Mouse (Mus musculus) Patski (cell line): ENCODE measurements around the gene Chil1. TPM values are rescaled to one million over a fixed set of nuclear protein-coding genes. Genes with fewer than 3 reads are reported as not detected.

Source experiments
- ATAC-seq: fragments of 100-300 bp; one replicate; pipeline ENCODE4 v1.8.0; 2021
- CTCF ChIA-PET: fragments of 350-600 bp; sonication (Branson Sonifier 250); formaldehyde crosslinking; loops from one replicate; lab custom pipeline; 2022; ENCODE audit warnings: inconsistent platforms; lab: Charles Lee
- POLR2A ChIA-PET: fragments of 350-600 bp; sonication (Branson Sonifier 250); formaldehyde crosslinking; loops from one replicate; lab custom pipeline; 2022; ENCODE audit warnings: antibody characterized with exemption, inconsistent platforms; lab: Charles Lee
- DNase-seq: peaks from one replicate; pipeline ENCODE4 v3.0.0-alpha.2; 2011; ENCODE audit warnings: low read depth, low spot score
- H3K27me3 ChIP-seq: fragments of 371-371 bp; one replicate; pipeline ENCODE4 v1.5.1; 2021
- CTCF ChIP-seq: fragments of 100-300 bp; IDR thresholded peaks from one replicate; pipeline ENCODE4 v1.5.1; 2021
- in situ Hi-C: fragments of 300-500 bp; cut with MboI; formaldehyde crosslinking; loops from 3 replicates; pipeline ENCODE4 v1.11.1; 2018; ENCODE audit warnings: low pct_unique_long_range_greater_than_20kb, mixed read lengths
- polyA plus RNA-seq: library from polyadenylated mRNA; unstranded; gene quantifications from one replicate; pipeline ENCODE4 v1.2.3, GENCODE M21; 2021

Gene Chil1
- polyA plus RNA-seq, 1 experiment from 2014 or later, result 1.6 TPM

GRCm38 (mm10) chr1:134152626-134153590 is 29.1 kb upstream of the Chil1 start:
- ChIA-PET POLR2A (no interaction called here), CTCF (interaction anchor here (1.1 to 2.1 kb wide), 2 partner anchors 141 to 178 kb away, joined by 3 to 14 read pairs; no protein-coding TSS in a partner anchor)
- in situ Hi-C loops, result loop anchor here (5.0 to 10.0 kb wide), 3 partner anchors 52 to 169 kb away; no protein-coding TSS in a partner anchor

GRCm38 (mm10) chr1:134154121-134154520 is 27.9 kb upstream of the Chil1 start:
- no peak for TF ChIP-seq CTCF
- ATAC-seq (no peak), DNase-seq (no peak)
- ChIA-PET POLR2A (no interaction called here), CTCF (interaction anchor here (1.3 to 1.5 kb wide), 3 partner anchors 8 to 90 kb away, joined by 3 to 5 read pairs (median 3); partner anchors contain the start of gene Chit1)
- no peaks in the 10 kb centered on the region for H3K27me3 ChIP-seq
- in situ Hi-C loops, result loop anchor here (5.0 to 10.0 kb wide), 3 partner anchors 51 to 168 kb away; no protein-coding TSS in a partner anchor

More at GRCm38 (mm10) chr1:134152626-134153590, 29.1 kb upstream of the Chil1 start:
- no peak for ATAC-seq
- TF ChIP-seq CTCF, result no peak
- H3K27me3 ChIP-seq, result no peaks in the 10 kb centered on the region
- no peak for DNase-seq

GRCm38 (mm10) chr1:134154655-134155054 is 27.3 kb upstream of the Chil1 start:
- H3K27me3 ChIP-seq, result no peaks in the 10 kb centered on the region
- no peak for ATAC-seq
- in situ Hi-C loops, result loop anchor here (5.0 to 10.0 kb wide), 3 partner anchors 50 to 168 kb away; no protein-coding TSS in a partner anchor
- POLR2A ChIA-PET, result no interaction called here
- CTCF ChIA-PET, result interaction anchor here (1.3 to 1.5 kb wide), 3 partner anchors 8 to 90 kb away, joined by 3 to 5 read pairs (median 3); partner anchors contain the start of gene Chit1
- TF ChIP-seq CTCF, result peak; percentile 61
- DNase-seq, result no peak

GRCm38 (mm10) chr1:134160404-134160803 is 21.6 kb upstream of the Chil1 start:
- ChIA-PET CTCF (interaction anchor here (1.3 kb wide), 1 partner anchor 14 kb away, joined by 3 read pairs; no protein-coding TSS in a partner anchor), POLR2A (interaction anchor here (0.6 to 0.9 kb wide), 2 partner anchors 15 to 545 kb away, joined by 4 to 5 read pairs; no protein-coding TSS in a partner anchor)
- ATAC-seq (no peak), DNase-seq (no peak)
- in situ Hi-C loops, result no loop called here
- no peak for TF ChIP-seq CTCF
- H3K27me3 ChIP-seq, result no peaks in the 10 kb centered on the region

- in situ Hi-C loops, result no loop called here
- H3K27me3 ChIP-seq, result no peaks in the 10 kb centered on the region
- DNase-seq (no peak), ATAC-seq (no peak)
- ChIA-PET POLR2A (no interaction called here), CTCF (no interaction called here)
- TF ChIP-seq CTCF, result no peak
Measured at GRCm38 (mm10) chr1:134161399-134161798, 20.6 kb upstream of the Chil1 start.

GRCm38 (mm10) chr1:134162510-134163225 is 19.3 kb upstream of the Chil1 start:
- ChIA-PET CTCF (interaction anchor here (0.6 kb wide), 1 partner anchor 75 kb away, joined by 3 read pairs; no protein-coding TSS in a partner anchor), POLR2A (interaction anchor here (0.7 kb wide), 1 partner anchor 33 kb away, joined by 6 read pairs; no protein-coding TSS in a partner anchor)
- peak; percentile 25 for DNase-seq
- no peak for ATAC-seq
- in situ Hi-C loops, result no loop called here
- no peaks in the 10 kb centered on the region for H3K27me3 ChIP-seq
- peak; percentile 43 for TF ChIP-seq CTCF

GRCm38 (mm10) chr1:134163476-134163875 is 18.5 kb upstream of the Chil1 start:
- no peak for ATAC-seq
- CTCF ChIA-PET, result no interaction called here
- H3K27me3 ChIP-seq, result no peaks in the 10 kb centered on the region
- POLR2A ChIA-PET, result no interaction called here
- no peak for TF ChIP-seq CTCF
- in situ Hi-C loops, result no loop called here
- DNase-seq, result no peak

- ChIA-PET POLR2A (no interaction called here), CTCF (interaction anchor here (1.0 kb wide), 1 partner anchor 28 kb away, joined by 3 read pairs; no protein-coding TSS in a partner anchor)
- ATAC-seq (no peak), DNase-seq (no peak)
- TF ChIP-seq CTCF, result no peak
- H3K27me3 ChIP-seq, result no peaks in the 10 kb centered on the region
- in situ Hi-C loops, result no loop called here
Measured at GRCm38 (mm10) chr1:134164454-134164853, 17.5 kb upstream of the Chil1 start.

GRCm38 (mm10) chr1:134166547-134166946 is 15.4 kb upstream of the Chil1 start:
- ChIA-PET POLR2A (no interaction called here), CTCF (no interaction called here)
- ATAC-seq (no peak), DNase-seq (no peak)
- in situ Hi-C loops, result no loop called here
- no peaks in the 10 kb centered on the region for H3K27me3 ChIP-seq
- no peak for TF ChIP-seq CTCF
